Mouse (Mus musculus): ENCODE measurements at regions not wholly inside any gene's neighbourhood (a gene's known extent, or its start where the extent isn't known, plus 50 kb on each side); places are given as distances from the start of the nearest gene placed in this dataset.
"Not testable (repeated sequence)": the region's sequence is repeated elsewhere in the genome, so short reads cannot be mapped to it uniquely, and the experiment has no call there.

GRCm38 (mm10) chr4:69677315-69677714 is 723.1 kb upstream of the Brinp1 start:
- ChIA-PET CTCF (no interaction called here), POLR2A (interaction anchor here in 1 of 4 experiments (0.5 kb wide), 1 partner anchor 57 kb away, joined by 3 read pairs; no protein-coding TSS in a partner anchor)

GRCm38 (mm10) chr4:69673456-69673855 is 719.3 kb upstream of the Brinp1 start:
- POLR2A ChIA-PET, result interaction anchor here in 1 of 4 experiments (0.6 kb wide), 1 partner anchor 810 kb away, joined by 3 read pairs; no protein-coding TSS in a partner anchor
- CTCF ChIA-PET, result no interaction called here

- ChIA-PET CTCF (no interaction called here), POLR2A (no interaction called here)
These were observed 674.7 kb upstream of the Brinp1 start for GRCm38 (mm10) chr4:69628908-69629307.

GRCm38 (mm10) chr4:69626426-69626825 is 672.2 kb upstream of the Brinp1 start:
- CTCF ChIA-PET, POLR2A ChIA-PET: not testable (repeated sequence)

- ChIA-PET POLR2A (interaction anchor here in 1 of 4 experiments (0.6 kb wide), 1 partner anchor 293 kb away, joined by 3 read pairs; no protein-coding TSS in a partner anchor), CTCF (no interaction called here)
These were observed 671.6 kb upstream of the Brinp1 start for GRCm38 (mm10) chr4:69625831-69626230.

- ChIA-PET CTCF (no interaction called here), POLR2A (no interaction called here)
These were observed 666.9 kb upstream of the Brinp1 start for GRCm38 (mm10) chr4:69621058-69621609.

GRCm38 (mm10) chr4:69618161-69618730 is 664.0 kb upstream of the Brinp1 start:
- POLR2A ChIA-PET, result no interaction called here
- CTCF ChIA-PET, result no interaction called here

GRCm38 (mm10) chr4:69614901-69615300 is 660.7 kb upstream of the Brinp1 start:
- ChIA-PET POLR2A (interaction anchor here in 1 of 4 experiments (0.6 kb wide), 1 partner anchor 1086 kb away, joined by 4 read pairs; no protein-coding TSS in a partner anchor), CTCF (interaction anchor here in 1 of 4 experiments (0.6 kb wide), 1 partner anchor 10 kb away, joined by 4 read pairs; no protein-coding TSS in a partner anchor)

- CTCF ChIA-PET, result no interaction called here
These were observed 657.6 kb upstream of the Brinp1 start for GRCm38 (mm10) chr4:69611681-69612300.

GRCm38 (mm10) chr4:69608885-69609284 is 654.7 kb upstream of the Brinp1 start:
- ChIA-PET CTCF (no interaction called here), POLR2A (no interaction called here)

More at GRCm38 (mm10) chr4:69611681-69612300, 657.6 kb upstream of the Brinp1 start:
- POLR2A ChIA-PET, result no interaction called here

GRCm38 (mm10) chr4:69596992-69597541 is 642.9 kb upstream of the Brinp1 start:
- ChIA-PET CTCF (no interaction called here), POLR2A (interaction anchor here in 1 of 4 experiments (0.7 kb wide), 1 partner anchor 9 kb away, joined by 4 read pairs; no protein-coding TSS in a partner anchor)

GRCm38 (mm10) chr4:69594022-69594421 is 639.8 kb upstream of the Brinp1 start:
- ChIA-PET CTCF (no interaction called here), POLR2A (interaction anchor here in 1 of 4 experiments (1.4 kb wide), 1 partner anchor 11 kb away, joined by 4 read pairs; no protein-coding TSS in a partner anchor)

GRCm38 (mm10) chr4:69576256-69576655 is 622.1 kb upstream of the Brinp1 start:
- CTCF ChIA-PET, result no interaction called here
- POLR2A ChIA-PET, result no interaction called here

- ChIA-PET POLR2A (no interaction called here), CTCF (no interaction called here)
These were observed 593.9 kb upstream of the Brinp1 start for GRCm38 (mm10) chr4:69548104-69548503.

GRCm38 (mm10) chr4:69538172-69538908 is 584.1 kb upstream of the Brinp1 start:
- CTCF ChIA-PET, result no interaction called here
- POLR2A ChIA-PET, result no interaction called here

GRCm38 (mm10) chr4:69533107-69533506 is 578.9 kb upstream of the Brinp1 start:
- CTCF ChIA-PET, result no interaction called here
- POLR2A ChIA-PET, result no interaction called here

- POLR2A ChIA-PET, result no interaction called here
- CTCF ChIA-PET, result no interaction called here
These were observed 568.9 kb upstream of the Brinp1 start for GRCm38 (mm10) chr4:69523112-69523511.

- CTCF ChIA-PET, result no interaction called here
- POLR2A ChIA-PET, result no interaction called here
These were observed 554.1 kb upstream of the Brinp1 start for GRCm38 (mm10) chr4:69508281-69508680.

GRCm38 (mm10) chr4:69471200-69471599 is 517.0 kb upstream of the Brinp1 start:
- ChIA-PET CTCF (no interaction called here), POLR2A (no interaction called here)

GRCm38 (mm10) chr4:69459990-69460389 is 505.8 kb upstream of the Brinp1 start:
- ChIA-PET CTCF (no interaction called here), POLR2A (no interaction called here)

All from embryonic stem cell, embryonic (primary cell).